Mouse (Mus musculus) activated CD4-positive, CD25-positive, alpha-beta regulatory T cell, adult 4 months (primary cell): ENCODE data around the gene Ppp3r2. TPM values are rescaled to one million over a fixed set of nuclear protein-coding genes. Genes with fewer than 3 reads are reported as not detected.
A peak's percentile ranks its signal among the peaks of the same experiment; 100 is the strongest.

Experiments
- ATAC-seq: one replicate; pipeline ENCODE4 v1.8.0; 2017
- polyA plus RNA-seq, 2 experiments: library from polyadenylated mRNA; unstranded; fragments of 100-300 nt; shearing (Covaris generic); gene quantifications; one replicate each; pipeline ENCODE4 v1.2.1; 2017

Gene Ppp3r2
- under 1 TPM in 1 of 2 experiments, not detected in 1; 0.36 TPM for polyA plus RNA-seq

DNA sequence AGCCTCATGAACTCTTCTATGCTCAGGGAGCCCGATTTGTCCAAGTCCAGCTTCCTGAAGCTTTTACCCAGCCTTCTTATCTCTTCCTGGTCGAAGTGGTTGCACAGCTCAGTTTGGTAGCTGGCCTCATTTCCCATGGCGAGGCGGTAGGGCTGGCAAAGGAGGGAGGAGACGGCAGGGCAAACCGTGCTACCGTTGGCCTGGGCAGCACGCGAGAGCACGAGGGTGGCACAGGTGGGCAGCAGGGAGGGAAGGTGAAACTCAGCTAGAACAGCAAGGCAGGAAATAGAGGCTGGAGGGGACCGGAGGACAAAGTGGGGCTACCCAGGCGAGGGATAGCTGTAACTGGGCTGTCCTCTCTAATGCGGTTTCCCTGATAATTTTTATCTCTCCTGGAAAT lies at the start of gene Ppp3r2:
Ppp3r2 (minus strand) TSS at position 213 of the 400 bp plus-strand sequence.
- no peak for ATAC-seq

DNA sequence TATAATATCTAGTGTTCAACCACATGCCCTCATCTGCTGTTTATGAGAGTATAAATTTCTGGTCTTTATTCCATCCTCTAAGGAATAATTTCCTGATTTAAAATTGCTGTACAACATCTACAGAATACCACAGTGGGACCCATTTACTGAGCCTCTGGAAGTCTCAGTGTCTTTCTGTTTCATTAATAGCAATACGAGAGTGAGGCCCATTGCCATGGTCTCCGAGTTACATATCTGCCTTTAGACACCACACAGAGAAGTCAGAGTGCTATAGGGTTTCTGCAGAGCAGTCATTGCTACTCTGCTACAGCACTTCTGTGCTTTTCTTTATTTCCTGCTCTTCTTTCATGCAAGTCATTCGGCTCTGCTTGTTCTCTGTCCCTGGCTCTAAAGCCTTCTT lies 47.5 kb upstream of the Ppp3r2 start:
- ATAC-seq = no peak

DNA sequence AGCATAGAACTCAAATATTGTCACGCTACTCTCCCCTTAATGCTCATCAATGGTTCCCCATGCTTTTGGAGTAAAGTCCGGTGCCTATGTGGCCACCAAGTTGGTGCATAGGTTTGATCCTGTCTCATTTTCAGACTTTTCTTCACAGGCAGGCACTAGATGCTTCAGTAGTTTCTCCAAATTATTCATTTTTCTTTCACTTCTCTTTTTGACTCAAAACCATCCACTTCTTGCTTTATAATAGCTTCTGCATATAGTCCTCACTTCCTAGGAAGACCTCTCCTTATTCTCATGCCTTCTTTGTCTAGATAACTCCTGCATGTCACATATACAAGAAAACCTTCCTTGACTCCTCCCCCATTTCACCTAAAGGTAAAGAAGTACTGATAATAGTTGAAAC lies 42.1 kb upstream of the Ppp3r2 start:
- ATAC-seq = no peak

DNA sequence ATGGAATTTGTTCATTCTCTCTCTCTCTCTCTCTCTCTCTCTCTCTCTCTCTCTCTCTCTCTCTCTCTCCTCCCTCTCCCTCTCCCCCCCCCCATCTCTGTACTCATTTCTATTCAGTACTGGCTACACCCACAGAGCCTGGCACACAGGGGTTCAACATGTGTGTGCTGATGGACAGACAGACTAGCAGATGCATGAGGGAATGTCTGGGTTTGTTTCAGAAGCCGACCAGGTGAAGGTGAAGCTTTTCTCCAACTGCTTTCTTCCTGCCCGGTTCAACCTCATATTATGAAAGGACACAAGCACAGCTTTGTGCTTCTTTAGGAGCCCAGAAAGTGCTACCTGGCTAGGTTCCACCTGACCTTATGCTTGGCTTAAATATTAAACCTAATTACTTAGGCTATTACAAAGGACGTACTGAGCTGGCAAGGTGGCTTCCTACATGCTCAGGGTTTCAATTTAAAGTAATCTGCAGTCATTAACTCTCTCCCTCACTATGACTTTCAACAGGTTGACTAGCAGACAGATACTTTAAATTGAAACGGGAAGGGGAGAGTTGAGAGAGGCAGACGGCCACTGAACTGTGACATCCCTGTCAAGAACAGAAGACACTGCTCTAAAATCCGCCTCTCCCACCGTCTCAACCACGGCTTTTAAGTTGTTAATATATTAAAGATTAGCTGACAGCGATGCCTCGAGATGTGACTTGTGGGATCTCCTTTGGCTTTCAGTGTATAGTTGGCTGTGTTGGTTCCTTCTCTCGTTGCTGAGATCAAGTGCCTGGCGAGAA lies 9.8 kb upstream of the Ppp3r2 start:
- no peak for ATAC-seq

DNA sequence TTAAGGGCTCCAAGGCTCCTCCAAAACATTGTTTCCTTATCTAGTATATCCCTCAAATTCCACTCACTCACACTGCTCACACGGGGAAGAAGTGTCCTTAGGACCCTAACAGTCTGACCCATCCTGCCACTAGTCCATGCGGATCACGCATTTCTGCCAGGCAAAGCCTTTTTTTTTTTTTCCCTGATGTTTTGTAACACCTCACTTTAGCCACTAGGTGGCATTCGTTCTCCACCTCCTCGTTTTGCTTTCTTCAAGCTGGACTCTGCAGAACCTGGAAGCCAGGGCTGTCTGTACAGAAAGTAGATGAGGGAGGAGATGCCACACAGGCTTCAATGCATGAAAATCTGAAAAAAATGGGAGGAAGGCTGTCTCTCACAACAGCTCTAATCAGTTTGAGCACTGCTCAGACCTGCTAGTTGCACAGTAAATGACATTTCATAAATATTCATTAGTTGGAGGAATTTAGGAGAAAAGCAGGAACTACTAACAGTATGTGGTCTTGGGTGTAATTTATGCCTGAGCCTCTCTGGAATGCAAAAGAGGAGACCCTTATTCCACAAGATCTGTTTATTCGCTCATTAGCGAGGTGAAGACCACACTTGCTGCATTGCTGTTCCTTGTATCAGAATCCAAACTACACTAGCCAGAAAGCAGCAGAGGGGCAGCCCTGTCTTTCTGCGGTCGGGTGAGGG lies 6.9 kb upstream of the Ppp3r2 start:
- ATAC-seq = no peak

DNA sequence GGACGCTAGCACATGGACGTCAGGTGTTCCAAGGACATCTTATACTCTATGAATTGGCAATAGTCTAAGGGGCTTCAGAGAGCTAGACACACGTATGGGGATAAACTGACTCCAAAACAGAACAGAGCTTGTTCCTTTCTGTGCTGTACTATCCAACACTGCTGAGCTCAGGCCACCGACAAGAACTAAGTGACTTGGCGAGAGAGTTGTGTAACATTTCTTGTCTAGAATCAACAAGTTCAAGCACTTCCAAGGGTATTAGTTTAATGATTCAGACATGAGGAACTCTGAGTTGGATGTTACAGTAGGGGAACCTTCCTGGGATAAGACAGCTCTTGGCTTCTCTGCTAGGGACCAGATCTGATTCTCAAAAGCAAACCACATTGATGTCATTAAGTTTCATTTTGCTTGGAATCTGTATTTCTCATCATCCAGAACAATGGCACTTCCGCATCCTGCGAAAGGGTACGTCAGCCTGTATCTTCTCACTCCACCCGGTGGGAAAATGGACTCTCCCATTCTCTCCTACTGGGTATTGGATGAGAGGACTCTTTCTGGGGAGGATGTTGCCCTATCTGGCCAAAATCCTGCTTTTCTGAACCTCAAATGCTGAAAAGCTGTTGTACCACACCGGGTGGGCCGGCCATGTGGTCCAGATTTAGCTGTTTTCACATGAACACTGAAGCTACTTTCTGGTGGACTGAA lies 1.5 kb downstream of the Ppp3r2 start:
- no peak for ATAC-seq

DNA sequence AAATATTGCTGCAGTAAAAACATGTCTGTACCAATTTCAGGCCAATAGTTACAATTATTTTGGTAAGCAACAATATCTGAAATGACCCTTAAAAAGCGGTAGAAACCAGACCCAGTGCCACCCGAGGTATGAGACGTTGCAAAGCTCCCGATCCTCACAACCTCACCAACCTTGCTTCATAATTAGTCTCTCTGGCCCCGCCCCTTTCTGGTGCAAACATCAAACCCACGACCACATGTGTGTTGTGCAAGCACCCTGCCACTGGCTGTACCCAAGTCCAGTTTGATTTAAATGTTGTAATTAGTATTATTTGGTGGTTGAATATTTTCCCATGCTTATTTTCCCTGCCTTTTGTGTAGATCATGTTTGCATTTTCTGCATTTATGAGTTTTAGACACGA lies 5.0 kb downstream of the Ppp3r2 start:
- ATAC-seq = no peak

DNA sequence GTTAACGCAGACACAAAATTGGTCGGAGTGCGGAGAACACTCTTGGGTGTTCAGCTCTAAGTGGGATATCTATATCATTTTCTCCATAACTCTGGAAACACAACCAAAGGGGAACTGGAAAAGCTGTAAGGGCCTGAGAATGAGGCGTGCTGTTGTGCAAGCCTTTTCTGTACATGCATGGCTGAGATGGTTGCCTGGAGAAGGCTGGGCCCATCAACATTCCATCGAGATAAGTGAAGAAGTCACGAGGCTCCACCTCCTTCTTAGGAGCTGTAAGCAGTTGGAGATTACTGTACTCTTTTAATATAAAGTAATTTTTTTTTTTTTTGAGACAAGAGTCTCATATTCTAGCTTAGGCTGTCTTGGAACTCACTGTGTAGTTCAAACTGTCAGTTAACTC lies 5.8 kb downstream of the Ppp3r2 start:
- no peak for ATAC-seq

DNA sequence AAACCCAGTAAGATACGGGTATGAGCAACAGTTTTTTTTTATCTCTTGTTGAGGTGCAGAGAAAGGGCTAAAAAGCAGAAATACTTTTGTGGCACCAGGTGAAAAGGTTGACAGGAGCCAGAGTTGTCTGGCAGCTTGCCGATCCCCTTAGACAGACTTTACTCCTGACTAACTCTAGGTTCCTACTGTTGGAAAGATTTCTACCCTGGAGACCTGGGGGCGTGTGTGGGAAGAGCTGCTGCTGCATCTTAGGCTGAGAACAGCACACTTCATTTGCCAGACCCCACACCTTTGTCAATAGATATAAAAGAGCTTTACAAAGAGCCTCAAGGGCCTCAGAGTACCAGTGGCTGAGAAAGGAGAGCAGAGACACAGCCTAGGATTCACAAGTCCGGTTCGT lies 17.0 kb downstream of the Ppp3r2 start:
- no peak for ATAC-seq

DNA sequence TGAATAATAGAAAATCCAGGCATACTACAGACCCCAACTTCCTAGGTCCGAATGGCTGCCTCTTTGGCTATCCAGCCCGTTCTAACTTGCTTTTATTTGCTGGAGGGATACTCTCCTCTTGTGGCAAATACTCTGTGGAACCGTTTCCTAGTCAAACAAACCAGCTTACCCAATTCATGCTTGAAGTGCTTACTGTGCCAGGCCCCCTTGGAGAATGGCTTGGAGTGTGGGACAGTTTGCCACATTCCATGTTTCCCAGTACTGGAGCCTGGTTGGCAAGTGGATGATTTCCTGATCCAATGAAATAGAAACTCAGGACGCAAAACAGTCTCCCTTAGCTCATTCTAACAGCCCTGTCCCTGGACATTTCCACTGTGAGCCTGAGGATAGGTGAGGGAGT lies 19.6 kb downstream of the Ppp3r2 start:
- no peak for ATAC-seq

DNA sequence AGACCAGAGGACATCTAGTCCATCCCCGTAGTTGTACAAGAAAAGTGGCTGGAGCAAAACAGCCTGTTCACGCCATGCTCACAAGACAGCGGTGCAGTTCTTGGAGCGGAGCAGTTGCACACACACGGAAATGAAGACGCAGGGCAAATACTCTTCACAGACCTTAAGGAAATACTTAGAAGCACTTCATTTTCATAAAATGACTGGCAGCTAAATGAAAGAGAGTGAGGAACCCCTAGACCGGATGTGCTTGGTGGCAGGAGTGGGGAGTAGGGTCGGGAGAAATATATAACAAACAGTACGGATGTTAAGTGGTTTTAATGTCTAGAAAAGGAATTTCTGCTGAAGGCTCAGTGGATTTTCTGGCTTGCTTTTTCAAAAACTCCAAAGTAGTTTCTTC lies 20.2 kb downstream of the Ppp3r2 start:
- ATAC-seq = no peak

DNA sequence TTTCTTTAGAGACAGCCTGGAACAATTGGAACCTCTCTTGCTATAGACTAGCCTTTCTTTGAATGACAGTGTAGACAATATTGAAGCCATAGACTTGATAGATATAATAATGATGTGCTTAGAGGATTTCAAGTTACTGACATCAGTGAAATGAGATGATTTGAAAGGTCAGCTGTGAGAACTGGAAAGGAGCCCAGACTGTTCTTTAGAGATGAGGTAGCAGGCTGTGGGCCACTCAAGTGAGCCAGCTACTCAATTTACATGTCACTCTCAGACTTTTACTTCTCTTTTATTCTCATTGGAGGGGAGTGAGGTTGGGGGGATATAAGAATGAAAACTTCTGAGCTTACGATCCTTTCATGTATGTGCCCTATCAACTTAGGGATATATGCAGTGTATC lies 22.4 kb downstream of the Ppp3r2 start:
- no peak for ATAC-seq

DNA sequence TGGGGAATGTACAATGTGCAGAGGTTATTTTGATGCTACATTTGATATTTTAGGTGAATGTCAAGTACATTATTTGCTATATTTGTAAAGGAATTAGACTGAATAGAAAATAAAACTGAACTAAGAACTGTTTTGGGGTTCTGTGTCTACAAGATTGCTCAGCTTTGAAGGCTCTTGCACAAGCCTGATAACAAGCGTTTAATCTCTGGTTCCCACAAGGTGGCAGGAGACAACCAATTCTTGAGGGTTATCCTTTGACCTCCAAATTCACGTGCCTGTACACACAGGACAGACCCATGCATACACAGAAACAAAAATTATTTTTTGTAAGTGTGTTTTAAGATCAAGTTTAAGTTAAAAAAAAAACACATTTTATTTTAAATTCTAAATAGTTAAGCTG lies 41.9 kb downstream of the Ppp3r2 start:
- ATAC-seq = no peak

DNA sequence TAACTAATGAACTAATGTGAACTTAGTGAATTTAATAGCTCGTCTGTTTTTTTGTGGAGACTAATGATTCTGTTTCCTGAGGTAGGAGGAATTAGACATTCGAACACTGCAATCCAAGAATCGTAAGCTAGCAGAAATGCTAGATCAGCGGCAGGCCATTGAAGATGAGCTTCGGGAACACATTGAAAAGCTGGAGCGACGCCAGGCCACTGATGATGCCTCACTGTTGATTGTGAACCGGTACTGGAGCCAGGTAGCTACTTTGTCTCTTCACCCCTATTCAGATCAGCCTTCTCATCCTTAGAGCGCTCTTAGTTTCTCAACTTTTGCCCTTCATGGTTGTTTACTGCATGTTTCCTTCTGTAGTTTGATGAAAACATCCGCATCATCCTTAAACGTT lies 44.0 kb downstream of the Ppp3r2 start:
- ATAC-seq = no peak

DNA sequence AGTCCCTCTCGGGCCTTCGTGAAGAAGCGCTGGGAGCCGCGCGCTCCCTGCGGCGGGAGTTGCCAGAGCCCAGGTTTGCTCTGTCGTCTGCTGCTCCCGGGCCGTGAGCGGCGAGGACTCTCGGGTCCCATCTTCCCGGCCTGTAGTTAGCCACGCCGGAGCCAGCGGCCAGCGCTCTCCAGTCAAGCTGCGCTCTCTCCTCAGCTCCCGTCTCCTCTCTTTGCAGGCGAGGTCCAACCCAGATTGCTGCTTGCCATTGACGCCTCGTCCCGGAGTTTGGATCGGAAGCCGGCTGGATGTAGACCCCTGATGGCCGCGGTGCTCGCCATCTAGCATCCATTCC lies 49.7 kb downstream of the Ppp3r2 start:
- ATAC-seq = peak; percentile 2

DNA sequence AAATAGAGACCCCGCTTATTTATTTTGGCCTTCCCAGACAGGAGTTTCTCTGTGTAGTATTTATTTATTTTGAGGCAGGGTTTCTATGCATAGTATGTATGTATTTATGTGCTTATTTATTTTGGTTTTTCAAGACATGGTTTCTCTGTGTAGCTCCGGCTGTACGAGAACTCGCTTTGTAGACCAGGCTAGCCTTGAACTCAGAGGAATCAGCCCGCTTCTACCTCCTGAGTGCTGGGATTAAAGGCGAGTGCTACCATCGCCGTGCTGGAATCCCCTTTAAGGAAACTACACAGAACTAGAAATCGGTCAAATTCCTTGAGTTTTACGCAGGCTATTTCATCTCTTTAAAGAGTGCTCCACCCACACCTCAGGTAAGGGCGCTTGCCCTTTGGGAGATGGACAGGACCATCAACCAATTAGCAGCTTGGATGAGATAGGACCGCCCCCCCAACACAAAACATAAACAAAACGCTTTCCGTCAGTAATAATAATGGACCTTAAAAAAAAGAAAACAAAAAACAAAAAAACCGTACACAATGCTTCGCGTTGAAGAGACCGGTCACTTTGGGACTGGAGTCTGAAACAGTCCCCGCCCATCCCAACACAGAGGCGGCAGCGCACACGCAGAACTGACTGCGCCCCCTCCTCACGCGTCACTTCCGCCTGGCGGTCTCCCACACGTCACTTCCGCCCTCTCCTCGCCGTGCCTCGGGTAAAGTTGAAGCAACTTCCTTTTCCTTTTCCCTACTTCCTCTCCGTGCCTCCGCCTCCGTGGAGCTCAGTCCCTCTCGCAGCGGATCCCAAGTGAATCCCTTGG lies 50.3 kb downstream of the Ppp3r2 start, which contains the start of gene Rnf20:
Rnf20 (plus strand) TSS at position 688 of the 820 bp plus-strand sequence.
- ATAC-seq = peak; percentile 86

DNA sequence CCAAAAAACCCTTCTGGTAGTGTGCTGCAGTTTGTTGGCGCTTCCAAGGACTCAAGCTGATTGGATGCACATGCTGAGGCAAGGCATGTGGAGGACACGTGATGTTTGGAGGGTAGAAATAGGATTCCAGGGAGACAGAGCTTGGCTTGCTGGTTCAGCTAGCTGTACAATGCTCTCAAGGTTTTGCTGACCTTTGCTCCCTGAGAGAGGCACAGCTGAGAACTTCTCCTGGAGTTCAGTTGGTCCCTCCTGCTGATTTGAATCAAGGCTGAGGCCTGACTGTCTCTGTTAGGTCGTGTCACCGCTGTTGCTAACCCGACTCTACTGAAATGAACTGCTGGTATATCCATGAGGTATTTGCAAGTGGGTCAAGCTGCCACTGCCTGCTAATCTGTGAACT lies 52.9 kb downstream of the Ppp3r2 start:
- ATAC-seq = no peak

Other genes with a start within 250 kb of the Ppp3r2 start
- not detected for gene Acnat1, start 208.1 kb downstream of the Ppp3r2 start, polyA plus RNA-seq
- not detected for gene Baat, start 175.5 kb downstream of the Ppp3r2 start, polyA plus RNA-seq
- gene Mrpl50, start 160.9 kb downstream of the Ppp3r2 start, polyA plus RNA-seq = 10 to 100 TPM; 29.9 to 30.4 TPM
- 1 to 10 TPM; 2.3 to 3.0 TPM for gene Zfp189, start 160.8 kb downstream of the Ppp3r2 start, polyA plus RNA-seq
- gene Aldob, start 132.5 kb downstream of the Ppp3r2 start, polyA plus RNA-seq = not detected
- not detected for gene Tmem246, start 84.1 kb downstream of the Ppp3r2 start, polyA plus RNA-seq
- 10 to 100 TPM; 52.9 to 59.0 TPM for gene Rnf20, start 50.0 kb downstream of the Ppp3r2 start, polyA plus RNA-seq
- not detected for gene Grin3a, start 163.7 kb upstream of the Ppp3r2 start, polyA plus RNA-seq